Mouse (Mus musculus) midbrain, embryonic 12.5 days (tissue): ENCODE measurements around the gene Sfrp4. TPM values are rescaled to one million over a fixed set of nuclear protein-coding genes. Genes with fewer than 3 reads are reported as not detected.

Experiments used
- ATAC-seq: fragments of 200-750 bp; cut with Nextera tagmentation; 2 replicates; pipeline ENCODE4 v1.8.0; 2017; ENCODE audit warnings: low read depth, moderate TSS enrichment, moderate library complexity; ENCODE audit not compliant: low FRiP score
- H3K27ac ChIP-seq: fragments of 300-500 bp; sonication (generic); replicated peaks from 2 replicates; pipeline ENCODE4 v1.5.1; 2016; ENCODE audit warnings: mild to moderate bottlenecking
- H3K27me3 ChIP-seq: fragments of 300-500 bp; sonication (generic); 2 replicates; pipeline ENCODE4 v1.6.1; 2016; ENCODE audit warnings: mild to moderate bottlenecking
- H3K36me3 ChIP-seq: fragments of 300-500 bp; sonication (generic); 2 replicates; pipeline ENCODE4 v1.6.1; 2016
- H3K4me1 ChIP-seq: fragments of 300-500 bp; sonication (generic); 2 replicates; pipeline ENCODE4 v1.6.1; 2016
- H3K4me2 ChIP-seq: fragments of 300-500 bp; sonication (generic); replicated peaks from 2 replicates; pipeline ENCODE4 v1.6.1; 2016; ENCODE audit warnings: mild to moderate bottlenecking, moderate library complexity
- H3K4me3 ChIP-seq: fragments of 300-500 bp; sonication (generic); 2 replicates; pipeline ENCODE4 v1.5.1; 2016; ENCODE audit warnings: mild to moderate bottlenecking
- H3K9ac ChIP-seq: fragments of 300-500 bp; sonication (generic); replicated peaks from 2 replicates; pipeline ENCODE4 v1.6.1; 2016; ENCODE audit warnings: mild to moderate bottlenecking, moderate library complexity
- H3K9me3 ChIP-seq: fragments of 300-500 bp; sonication (generic); 2 replicates; pipeline ENCODE4 v1.6.1; 2016; ENCODE audit warnings: mild to moderate bottlenecking
- WGBS: fragments of 180-500 bp; shearing (Covaris S2); methylation state at CpG from one replicate; pipeline ENCODE4 v1.1.7; 2016; 5-methylcytosine and 5-hydroxymethylcytosine counted together
- polyA plus RNA-seq: library from polyadenylated mRNA; unstranded; fragments of >200 nt; fragmentation: Nextera tagmentation; extraction: Ambion mirVana; gene quantifications from 2 replicates; pipeline ENCODE4 v1.2.1, GENCODE M21; 2016

Gene Sfrp4
- polyA plus RNA-seq, 1 experiment from 2014 or later: 2.2 TPM

DNA sequence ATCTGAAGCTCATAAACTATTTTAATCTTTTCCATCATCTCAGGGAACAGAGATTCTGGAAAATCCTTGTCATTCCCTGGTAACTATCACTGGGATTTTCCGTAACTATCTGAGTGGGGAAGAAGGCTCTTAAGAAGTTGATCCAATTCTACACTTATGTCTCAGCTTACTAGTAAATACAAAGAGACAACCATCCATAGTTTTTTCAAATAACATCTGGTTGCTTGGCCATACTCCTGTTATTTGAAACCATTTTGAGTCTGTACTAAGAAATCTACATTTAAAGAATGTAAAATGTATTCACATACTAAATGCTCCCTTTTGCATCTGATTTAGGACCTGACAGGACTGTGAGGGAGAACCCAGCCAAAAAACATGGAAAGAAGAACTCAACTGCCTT lies 9.5 kb upstream of the Sfrp4 start:
- H3K9ac ChIP-seq: no peak overlapping the region
- no peaks in the 10 kb centered on the region for H3K36me3 ChIP-seq
- 68% methylated on average over 1 of the region's 1 CpGs for WGBS
- H3K27me3 ChIP-seq: no peaks in the 10 kb centered on the region
- no peak overlapping the region for H3K4me3 ChIP-seq
- H3K4me1 ChIP-seq: peaks cover 14% of the 10 kb centered on the region
- no peak overlapping the region for H3K4me2 ChIP-seq
- no peaks in the 10 kb centered on the region for H3K9me3 ChIP-seq
- no peak for ATAC-seq
- no peak overlapping the region for H3K27ac ChIP-seq

DNA sequence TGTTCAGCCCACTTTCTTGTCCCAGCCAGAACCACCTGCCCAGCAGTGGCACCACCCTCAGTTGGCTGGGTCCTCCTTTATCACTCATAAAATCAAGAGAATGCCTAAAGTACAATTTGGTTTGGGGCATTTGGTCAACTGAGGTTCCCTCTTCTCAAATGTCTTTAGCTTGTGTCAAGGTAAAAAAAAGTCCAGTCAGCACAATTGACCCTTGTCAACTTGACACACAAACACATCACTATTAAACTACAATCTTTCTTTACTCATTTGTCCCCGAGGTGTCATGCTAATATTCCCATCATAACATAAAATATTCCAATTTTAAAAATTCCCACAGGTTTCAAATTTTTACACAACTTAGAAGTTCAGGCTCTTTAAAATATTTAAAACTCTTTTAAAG lies 8.6 kb upstream of the Sfrp4 start:
- Histone ChIP-seq H3K4me1 (peaks cover 20% of the 10 kb centered on the region), H3K4me2 (no peak overlapping the region), H3K36me3 (no peaks in the 10 kb centered on the region), H3K27me3 (no peaks in the 10 kb centered on the region), H3K4me3 (no peak overlapping the region), H3K27ac (no peak overlapping the region), H3K9me3 (no peaks in the 10 kb centered on the region), H3K9ac (no peak overlapping the region)
- ATAC-seq: no peak
- WGBS: 94% methylated on average over 1 of the region's 1 CpGs

DNA sequence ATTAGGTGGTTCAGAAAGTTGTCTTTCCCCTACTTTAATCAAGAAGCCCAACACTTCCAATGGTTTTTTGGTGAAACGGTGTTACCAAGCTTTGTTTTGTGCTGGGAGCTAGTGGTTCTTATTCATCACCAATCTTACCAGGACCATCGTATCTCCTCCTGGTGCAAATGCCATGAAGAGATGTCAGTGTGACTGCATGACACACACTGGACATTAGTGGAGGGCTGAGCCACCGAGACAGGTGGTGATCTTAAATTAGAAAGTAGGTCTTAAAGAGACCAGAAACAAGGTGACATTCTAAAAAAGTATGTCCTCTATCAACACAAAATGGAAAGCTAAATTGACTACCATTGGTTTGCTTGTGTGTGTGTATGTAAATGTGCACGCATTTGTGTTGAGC lies 4.8 kb upstream of the Sfrp4 start:
- 90% methylated on average over 4 of the region's 4 CpGs for WGBS
- Histone ChIP-seq H3K27ac (no peak overlapping the region), H3K27me3 (peaks cover 13% of the 10 kb centered on the region), H3K36me3 (no peaks in the 10 kb centered on the region), H3K4me2 (peak overlapping the region; percentile 84), H3K9me3 (no peaks in the 10 kb centered on the region), H3K9ac (no peak overlapping the region), H3K4me3 (no peak overlapping the region), H3K4me1 (peaks cover 18% of the 10 kb centered on the region)
- no peak for ATAC-seq

DNA sequence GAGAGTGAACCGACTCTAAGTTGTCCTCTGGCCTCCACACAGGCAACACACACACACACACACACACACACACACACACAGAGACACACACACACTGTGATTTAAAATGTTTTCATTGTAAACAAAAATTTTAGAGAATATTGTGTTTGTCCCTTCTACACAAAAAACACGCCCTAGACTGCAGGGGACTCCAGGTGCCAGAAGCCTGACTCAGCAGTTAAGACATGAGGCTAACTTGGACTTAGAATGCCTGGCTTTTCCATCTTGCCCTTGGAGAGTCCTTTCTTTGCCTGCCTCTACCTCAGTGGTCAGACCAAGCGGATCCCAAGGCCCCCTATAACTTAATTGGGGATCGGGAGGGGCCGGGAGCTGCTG lies 4.1 kb upstream of the Sfrp4 start:
- WGBS: 2% methylated on average over 5 of the region's 5 CpGs
- H3K4me1 ChIP-seq: peaks cover 26% of the 10 kb centered on the region
- peaks cover 21% of the 10 kb centered on the region for H3K27me3 ChIP-seq
- peak overlapping the region; percentile 81 for H3K27ac ChIP-seq
- H3K4me2 ChIP-seq: peak overlapping the region; percentile 84
- no peaks in the 10 kb centered on the region for H3K36me3 ChIP-seq
- peak overlapping the region; percentile 68 for H3K4me3 ChIP-seq
- ATAC-seq: peak; percentile 4; the same call in 1 of the 2 replicates
- peak overlapping the region; percentile 91 for H3K9ac ChIP-seq
- no peaks in the 10 kb centered on the region for H3K9me3 ChIP-seq

- no peaks in the 10 kb centered on the region for H3K9me3 ChIP-seq
- H3K27ac ChIP-seq: peak within 1 kb of the TSS; percentile 81
- no peaks in the 10 kb centered on the region for H3K36me3 ChIP-seq
- H3K4me1 ChIP-seq: peaks cover 27% of the 10 kb centered on the region
- WGBS: under 1% methylated on average over 45 of the region's 46 CpGs
- ATAC-seq: peak; percentile 87
- H3K9ac ChIP-seq: peak within 1 kb of the TSS; percentile 91
- H3K4me3 ChIP-seq: peak within 1 kb of the TSS; percentile 68
- peak within 1 kb of the TSS; percentile 84 for H3K4me2 ChIP-seq
- peaks cover 24% of the 10 kb centered on the region for H3K27me3 ChIP-seq
Observed at GRCm38 (mm10) chr13:19619216-19619927, 3.5 kb upstream of the Sfrp4 start, which contains the start of gene Epdr1. Epdr1 (minus strand) TSS chr13:19619927.

DNA sequence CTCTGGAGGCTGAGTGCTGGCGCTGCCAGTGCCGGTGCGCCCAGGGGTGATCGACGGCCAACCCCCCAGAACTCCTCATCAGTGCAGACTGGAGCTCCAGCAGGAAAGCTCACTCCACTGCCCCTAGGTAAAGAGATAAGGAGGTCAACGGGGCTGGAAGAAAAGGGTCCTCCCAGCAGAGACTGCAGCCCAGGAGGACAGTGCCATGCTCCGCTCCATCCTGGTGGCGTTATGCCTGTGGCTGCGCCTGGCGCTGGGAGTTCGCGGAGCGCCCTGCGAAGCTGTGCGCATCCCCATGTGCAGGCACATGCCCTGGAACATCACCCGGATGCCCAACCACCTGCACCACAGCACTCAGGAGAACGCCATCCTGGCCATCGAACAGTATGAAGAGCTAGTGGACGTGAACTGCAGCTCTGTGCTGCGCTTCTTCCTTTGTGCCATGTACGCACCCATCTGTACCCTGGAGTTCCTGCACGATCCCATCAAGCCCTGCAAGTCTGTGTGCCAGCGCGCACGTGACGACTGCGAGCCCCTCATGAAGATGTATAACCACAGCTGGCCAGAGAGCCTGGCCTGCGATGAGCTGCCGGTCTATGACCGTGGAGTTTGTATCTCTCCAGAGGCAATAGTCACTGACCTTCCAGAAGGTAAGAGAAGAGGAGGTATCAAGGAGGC lies 463 bp downstream of the Sfrp4 start:
- H3K9ac ChIP-seq: peak overlapping the region; percentile 62
- peaks cover 32% of the 10 kb centered on the region for H3K27me3 ChIP-seq
- no peaks in the 10 kb centered on the region for H3K36me3 ChIP-seq
- H3K9me3 ChIP-seq: no peaks in the 10 kb centered on the region
- WGBS: 24% methylated on average over 30 of the region's 30 CpGs
- peak overlapping the region; percentile 86 for H3K4me2 ChIP-seq
- peaks cover 22% of the 10 kb centered on the region for H3K4me1 ChIP-seq
- peak; percentile 31 for ATAC-seq
- H3K4me3 ChIP-seq: peak overlapping the region; percentile 51
- H3K27ac ChIP-seq: no peak overlapping the region

DNA sequence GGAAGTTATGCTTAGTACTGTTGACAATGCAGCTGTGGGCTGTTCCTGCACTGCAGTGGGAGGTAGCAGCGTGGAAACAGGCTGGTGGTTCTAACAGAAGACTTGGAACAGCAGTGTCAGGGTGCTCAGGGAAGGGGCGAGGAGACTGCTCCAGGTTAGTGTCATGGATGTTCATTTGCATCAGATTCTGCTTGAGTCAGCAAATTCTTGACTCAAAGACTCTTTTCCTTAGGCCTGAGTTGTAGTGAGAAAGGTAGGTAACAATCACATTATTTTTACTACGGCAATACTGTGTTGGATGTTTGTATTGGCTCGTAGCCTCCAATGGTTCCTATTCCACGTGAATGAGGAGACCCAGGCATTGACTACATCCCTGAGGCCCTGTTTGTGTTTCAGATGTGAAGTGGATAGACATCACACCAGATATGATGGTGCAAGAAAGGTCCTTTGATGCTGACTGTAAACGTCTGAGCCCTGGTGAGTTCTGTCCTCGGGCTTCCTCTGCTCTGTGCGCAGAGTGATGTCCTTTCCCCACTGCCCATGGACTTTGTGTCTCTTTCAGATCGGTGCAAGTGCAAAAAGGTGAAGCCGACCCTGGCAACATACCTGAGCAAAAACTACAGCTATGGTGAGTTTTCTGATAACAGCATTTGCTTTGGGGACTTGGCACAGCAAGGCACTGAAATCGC lies 1.9 kb downstream of the Sfrp4 start:
- no peak overlapping the region for H3K27ac ChIP-seq
- WGBS: 91% methylated on average over 11 of the region's 11 CpGs
- H3K36me3 ChIP-seq: no peaks in the 10 kb centered on the region
- no peaks in the 10 kb centered on the region for H3K9me3 ChIP-seq
- H3K9ac ChIP-seq: no peak overlapping the region
- peaks cover 32% of the 10 kb centered on the region for H3K27me3 ChIP-seq
- H3K4me1 ChIP-seq: peaks cover 16% of the 10 kb centered on the region
- peak overlapping the region; percentile 7; the same call in 1 of the 2 replicates for H3K4me2 ChIP-seq
- ATAC-seq: no peak
- no peak overlapping the region for H3K4me3 ChIP-seq

DNA sequence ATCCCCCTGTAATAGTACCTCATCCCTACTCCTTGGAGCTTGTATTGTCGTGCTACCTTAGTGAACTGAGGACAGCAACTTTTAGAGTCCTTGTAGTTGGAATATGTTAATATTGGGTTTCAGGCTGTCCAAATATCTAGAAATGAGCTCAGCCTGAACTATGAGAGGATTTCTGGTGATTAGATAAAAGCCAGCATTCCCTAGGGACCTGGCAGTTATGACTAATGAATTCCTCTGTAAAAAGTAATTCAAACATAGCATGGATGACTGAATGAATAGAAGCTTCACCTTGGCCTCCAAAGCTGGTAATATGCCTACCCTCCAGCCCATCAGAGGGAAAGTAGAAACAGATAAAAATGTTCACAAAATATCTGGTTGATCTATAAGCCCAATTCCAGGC lies 3.6 kb downstream of the Sfrp4 start:
- Histone ChIP-seq H3K4me2 (no peak overlapping the region), H3K27me3 (peaks cover 21% of the 10 kb centered on the region), H3K4me3 (no peak overlapping the region), H3K27ac (no peak overlapping the region), H3K36me3 (no peaks in the 10 kb centered on the region), H3K9me3 (no peaks in the 10 kb centered on the region), H3K9ac (no peak overlapping the region), H3K4me1 (peaks cover 16% of the 10 kb centered on the region)
- no peak for ATAC-seq
- WGBS: 88% methylated on average over 1 of the region's 1 CpGs

GRCm38 (mm10) chr13:19630768-19631709 lies 8.1 kb downstream of the Sfrp4 start:
- no peaks in the 10 kb centered on the region for H3K9me3 ChIP-seq
- H3K4me1 ChIP-seq: no peaks in the 10 kb centered on the region
- 88% methylated on average over 5 of the region's 5 CpGs for WGBS
- no peak overlapping the region for H3K27ac ChIP-seq
- no peaks in the 10 kb centered on the region for H3K27me3 ChIP-seq
- no peak overlapping the region for H3K9ac ChIP-seq
- no peak overlapping the region for H3K4me3 ChIP-seq
- no peaks in the 10 kb centered on the region for H3K36me3 ChIP-seq
- no peak overlapping the region for H3K4me2 ChIP-seq
- ATAC-seq: no peak

GRCm38 (mm10) chr13:19636131-19636530 lies 13.2 kb downstream of the Sfrp4 start:
- H3K27me3 ChIP-seq: no peaks in the 10 kb centered on the region
- WGBS: 72% methylated on average over 4 of the region's 4 CpGs
- H3K4me3 ChIP-seq: no peak overlapping the region
- H3K27ac ChIP-seq: no peak overlapping the region
- no peak overlapping the region for H3K4me2 ChIP-seq
- no peaks in the 10 kb centered on the region for H3K36me3 ChIP-seq
- no peaks in the 10 kb centered on the region for H3K4me1 ChIP-seq
- H3K9me3 ChIP-seq: no peaks in the 10 kb centered on the region
- no peak for ATAC-seq
- no peak overlapping the region for H3K9ac ChIP-seq

DNA sequence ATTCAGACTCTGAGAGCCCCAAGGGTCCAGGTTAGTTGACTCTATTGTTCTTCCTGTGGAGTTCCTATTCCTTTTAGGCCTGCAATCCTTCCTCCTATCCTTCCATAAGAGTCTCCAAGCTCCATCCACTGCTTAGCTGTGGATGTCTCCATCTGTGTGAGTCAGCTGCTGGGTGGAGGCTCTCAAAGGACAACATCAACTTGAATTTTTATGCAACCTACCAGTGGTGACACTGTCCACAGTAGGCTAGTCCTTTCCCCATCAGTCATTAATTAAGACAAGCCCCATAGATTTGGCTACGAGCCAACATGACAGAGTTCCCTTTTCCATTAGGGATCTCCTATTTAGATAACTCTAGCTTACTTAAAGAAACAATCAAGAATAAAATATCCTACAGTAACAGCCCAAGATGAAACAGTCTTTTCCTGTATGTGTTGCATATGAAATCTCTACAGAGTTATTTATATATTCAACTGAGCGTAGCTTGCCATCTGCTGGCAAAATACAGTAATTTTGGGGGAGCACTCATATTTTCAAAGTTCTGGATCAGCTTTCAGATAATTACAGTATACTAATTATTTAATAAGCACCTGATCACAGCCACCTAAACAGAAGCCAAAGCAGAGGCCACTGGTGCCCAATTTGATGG lies 17.4 kb downstream of the Sfrp4 start:
- ATAC-seq: no peak
- Histone ChIP-seq H3K27me3 (no peaks in the 10 kb centered on the region), H3K9me3 (no peaks in the 10 kb centered on the region), H3K27ac (no peak overlapping the region), H3K4me1 (no peaks in the 10 kb centered on the region), H3K4me3 (no peak overlapping the region), H3K9ac (no peak overlapping the region), H3K4me2 (no peak overlapping the region), H3K36me3 (no peaks in the 10 kb centered on the region)
- 91% methylated on average over 2 of the region's 2 CpGs for WGBS
